Mouse (Mus musculus) heart, postnatal 0 days (tissue): ENCODE measurements around the gene Gm5483. TPM values are rescaled to one million over a fixed set of nuclear protein-coding genes. Genes with fewer than 3 reads are reported as not detected.
"Not testable (repeated sequence)": the region's sequence is repeated elsewhere in the genome, so short reads cannot be mapped to it uniquely, and the experiment has no call there.

ENCODE experiments used
- ATAC-seq: fragments of 200-750 bp; cut with Nextera tagmentation; 2 replicates; pipeline ENCODE4 v1.8.0; 2017; ENCODE audit warnings: low read depth, moderate number of reproducible peaks, moderate library complexity; ENCODE audit not compliant: insufficient read depth
- DNase-seq: peaks from one replicate; pipeline ENCODE4 v3.0.0-alpha.2; 2016; ENCODE audit warnings: low spot score
- H3K27ac ChIP-seq: fragments of 300-500 bp; sonication (generic); 2 replicates; pipeline ENCODE4 v1.5.1; 2014; ENCODE audit warnings: low read depth, mild to moderate bottlenecking
- H3K27me3 ChIP-seq: fragments of 300-500 bp; sonication (generic); 2 replicates; pipeline ENCODE4 v1.6.1; 2014; ENCODE audit warnings: low read length, mixed read lengths; ENCODE audit not compliant: control insufficient read depth, insufficient read depth
- H3K36me3 ChIP-seq: fragments of 300-500 bp; sonication (generic); replicated peaks from 2 replicates; pipeline ENCODE4 v1.6.1; 2014; ENCODE audit warnings: low read length, mixed read lengths; ENCODE audit not compliant: control insufficient read depth, insufficient read depth
- H3K4me1 ChIP-seq: fragments of 300-500 bp; sonication (generic); 2 replicates; pipeline ENCODE4 v1.6.1; 2014; ENCODE audit warnings: antibody characterized with exemption; ENCODE audit not compliant: control insufficient read depth, insufficient read depth
- H3K4me2 ChIP-seq: fragments of 300-500 bp; sonication (generic); 2 replicates; pipeline ENCODE4 v1.6.1; 2014; ENCODE audit warnings: low read depth, mild to moderate bottlenecking, low read length, moderate library complexity
- H3K4me3 ChIP-seq: fragments of 300-500 bp; sonication (generic); 2 replicates; pipeline ENCODE4 v1.5.1; 2014; ENCODE audit warnings: low read depth, low read length
- H3K9ac ChIP-seq: fragments of 300-500 bp; sonication (generic); replicated peaks from 2 replicates; pipeline ENCODE4 v1.6.1; 2014; ENCODE audit warnings: low read depth, low read length, mixed read lengths
- H3K9me3 ChIP-seq: fragments of 300-500 bp; sonication (generic); replicated peaks from 2 replicates; pipeline ENCODE4 v1.6.1; 2016; ENCODE audit warnings: low read length; ENCODE audit not compliant: control insufficient read depth
- CTCF ChIP-seq: IDR thresholded peaks from 2 replicates; pipeline ENCODE4 v1.5.1; 2016; ENCODE audit warnings: antibody characterized with exemption, control low read depth, low read depth
- EP300 ChIP-seq: IDR thresholded peaks from 2 replicates; pipeline ENCODE4 v1.6.1; 2016; ENCODE audit warnings: antibody characterized with exemption, low read depth
- WGBS: fragments of 180-500 bp; shearing (Covaris S2); extraction: QIAGEN DNeasy Blood & Tissue Kit; methylation state at CpG from one replicate; pipeline ENCODE4 v1.1.7; 2014; 5-methylcytosine and 5-hydroxymethylcytosine counted together
- polyA plus RNA-seq: library from polyadenylated mRNA; unstranded; fragments of >200 nt; fragmentation: Nextera tagmentation; extraction: Ambion mirVana; gene quantifications from 2 replicates; pipeline ENCODE4 v1.2.1, GENCODE M21; 2015
- total RNA-seq: library from RNA; depleted of rRNA; stranded (reverse); fragments of >200 nt; gene quantifications from 2 replicates; pipeline ENCODE4 v1.2.3, GENCODE M21; 2014; ENCODE audit warnings: low replicate concordance; rRNA removed

The Gm5483 gene
- total and polyA plus RNA-seq, 2 experiments from 2014 or later = 3.1 TPM; not detected in 1

GRCm38 (mm10) chr16:36199226-36199625, 15.2 kb downstream of the Gm5483 start:
- WGBS = 50% methylated on average over 19 of the region's 19 CpGs
- ATAC-seq = no peak
- Histone ChIP-seq H3K4me2 (no peak overlapping the region), H3K36me3 (no peaks in the 10 kb centered on the region), H3K27me3 (no peaks in the 10 kb centered on the region), H3K27ac (no peak overlapping the region), H3K4me1 (no peaks in the 10 kb centered on the region), H3K9ac (no peak overlapping the region), H3K9me3 (no peaks in the 10 kb centered on the region), H3K4me3 (no peak overlapping the region)
- DNase-seq = no peak
- TF ChIP-seq EP300 (no peak), CTCF (no peak)

GRCm38 (mm10) chr16:36203846-36204245, 19.8 kb downstream of the Gm5483 start:
- DNase-seq = no peak
- Histone ChIP-seq H3K9ac (no peak overlapping the region), H3K9me3 (no peaks in the 10 kb centered on the region), H3K4me3 (no peak overlapping the region), H3K27me3 (no peaks in the 10 kb centered on the region), H3K36me3 (no peaks in the 10 kb centered on the region), H3K4me2 (no peak overlapping the region), H3K27ac (no peak overlapping the region), H3K4me1 (no peaks in the 10 kb centered on the region)
- 60% methylated on average over 5 of the region's 5 CpGs for WGBS
- ATAC-seq = no peak
- TF ChIP-seq EP300 = no peak
- TF ChIP-seq CTCF = no peak

- 38% methylated on average over 2 of the region's 2 CpGs for WGBS
- not testable (repeated sequence) for H3K9ac ChIP-seq, H3K4me1 ChIP-seq, ATAC-seq, H3K27ac ChIP-seq, H3K36me3 ChIP-seq, H3K4me2 ChIP-seq, H3K27me3 ChIP-seq, H3K9me3 ChIP-seq, H3K4me3 ChIP-seq, DNase-seq
Measured at GRCm38 (mm10) chr16:36205684-36206083, 21.7 kb downstream of the Gm5483 start.

- TF ChIP-seq EP300 (no peak), CTCF (no peak)
- DNase-seq (no peak), ATAC-seq (no peak)
- Histone ChIP-seq H3K4me2 (no peak within 1 kb of the TSS), H3K9me3 (no peaks in the 10 kb centered on the region), H3K4me3 (no peak within 1 kb of the TSS), H3K36me3 (no peaks in the 10 kb centered on the region), H3K27ac (no peak within 1 kb of the TSS), H3K4me1 (no peaks in the 10 kb centered on the region), H3K27me3 (no peaks in the 10 kb centered on the region), H3K9ac (no peak within 1 kb of the TSS)
- WGBS = 62% methylated on average over 2 of the region's 2 CpGs
Measured at GRCm38 (mm10) chr16:36209967-36210453, 26.0 kb downstream of the Gm5483 start, which contains the start of gene Gm5416. Gene Gm5416, plus strand, starts transcription at chr16:36210403.

GRCm38 (mm10) chr16:36221168-36221567, 37.2 kb downstream of the Gm5483 start, which contains the start of gene 2010005H15Rik:
Gene 2010005H15Rik, plus strand, starts transcription at chr16:36221468.
- H3K4me3 ChIP-seq, H3K4me1 ChIP-seq, ATAC-seq, H3K27me3 ChIP-seq, H3K9me3 ChIP-seq, DNase-seq, H3K9ac ChIP-seq, H3K27ac ChIP-seq, H3K36me3 ChIP-seq, H3K4me2 ChIP-seq: not testable (repeated sequence)
- WGBS = 90% methylated on average over 6 of the region's 7 CpGs

Other genes starting within 250 kb of the Gm5483 start
- gene Parp9, start 245.7 kb upstream of the Gm5483 start, total RNA-seq = 9.7 and 26.6 TPM in 2 replicates
- 9.0 and 11.4 TPM in 2 replicates for gene Parp9, start 245.7 kb upstream of the Gm5483 start, polyA plus RNA-seq
- 8.1 and 11.2 TPM in 2 replicates for gene Dtx3l, start 245.1 kb upstream of the Gm5483 start, total RNA-seq
- gene Dtx3l, start 245.1 kb upstream of the Gm5483 start, polyA plus RNA-seq = 5.1 and 5.6 TPM in 2 replicates
- 46.3 and 55.0 TPM in 2 replicates for gene Kpna1, start 205.5 kb upstream of the Gm5483 start, total RNA-seq
- 29.4 and 37.3 TPM in 2 replicates for gene Kpna1, start 205.5 kb upstream of the Gm5483 start, polyA plus RNA-seq
- 5.4 and 7.8 TPM in 2 replicates for gene Wdr5b, start 143.0 kb upstream of the Gm5483 start, total RNA-seq
- gene Wdr5b, start 143.0 kb upstream of the Gm5483 start, polyA plus RNA-seq = 5.8 and 6.8 TPM in 2 replicates
- gene Fam162a, start 112.6 kb upstream of the Gm5483 start, total RNA-seq = 126 and 370 TPM in 2 replicates
- gene Fam162a, start 112.6 kb upstream of the Gm5483 start, polyA plus RNA-seq = 755 and 772 TPM in 2 replicates
- 20.9 and 28.4 TPM in 2 replicates for gene Ccdc58, start 112.5 kb upstream of the Gm5483 start, total RNA-seq
- 79.2 and 82.6 TPM in 2 replicates for gene Ccdc58, start 112.5 kb upstream of the Gm5483 start, polyA plus RNA-seq
- gene Csta1, start 53.0 kb upstream of the Gm5483 start, total RNA-seq = not detected in 2 replicates
- gene Csta1, start 53.0 kb upstream of the Gm5483 start, polyA plus RNA-seq = not detected in 2 replicates
- gene Stfa2l1, start 27.4 kb upstream of the Gm5483 start, total RNA-seq = 1.3 TPM in 1 of 2 replicates, not detected in the other
- 1.7 and 2.4 TPM in 2 replicates for gene Stfa2l1, start 27.4 kb upstream of the Gm5483 start, polyA plus RNA-seq
- gene Gm5416, start 26.2 kb downstream of the Gm5483 start, total RNA-seq = not detected in 2 replicates
- gene Gm5416, start 26.2 kb downstream of the Gm5483 start, polyA plus RNA-seq = 0.89 TPM in 2 replicates
- gene 2010005H15Rik, start 37.3 kb downstream of the Gm5483 start, total RNA-seq = not detected in 2 replicates
- gene 2010005H15Rik, start 37.3 kb downstream of the Gm5483 start, polyA plus RNA-seq = 0.48 and 1.0 TPM in 2 replicates
- gene Stfa1, start 92.7 kb downstream of the Gm5483 start, total RNA-seq = 2.0 and 13.4 TPM in 2 replicates
- gene Stfa1, start 92.7 kb downstream of the Gm5483 start, polyA plus RNA-seq = 5.8 and 7.1 TPM in 2 replicates
- gene BC117090, start 150.1 kb downstream of the Gm5483 start, total RNA-seq = not detected in 2 replicates
- not detected in 2 replicates for gene BC117090, start 150.1 kb downstream of the Gm5483 start, polyA plus RNA-seq
- gene BC100530, start 183.5 kb downstream of the Gm5483 start, total RNA-seq = 12.9 TPM in 1 of 2 replicates, not detected in the other
- 4.7 TPM in 2 replicates for gene BC100530, start 183.5 kb downstream of the Gm5483 start, polyA plus RNA-seq
- gene Stfa2, start 224.2 kb downstream of the Gm5483 start, total RNA-seq = not detected in 2 replicates
- 1.4 and 1.8 TPM in 2 replicates for gene Stfa2, start 224.2 kb downstream of the Gm5483 start, polyA plus RNA-seq